Mouse (Mus musculus) layer of hippocampus, postnatal 25 days (tissue): Measurements from ENCODE around the gene Rnase2b. TPM values are rescaled to one million over a fixed set of nuclear protein-coding genes. Genes with fewer than 3 reads are reported as not detected.
"Not testable (repeated sequence)": the region's sequence is repeated elsewhere in the genome, so short reads cannot be mapped to it uniquely, and the experiment has no call there.

Experiments used
- DNase-seq, 2 experiments: peaks; one replicate each; pipeline ENCODE4 v3.0.0; 2022; ENCODE audit warnings: mixed read lengths in 2 of 2, low spot score in 1 of 2; ENCODE audit errors: extremely low spot score in 1 of 2
- total RNA-seq, 2 experiments: library from RNA; stranded (reverse); gene quantifications; 2 replicates each; pipeline ENCODE4 v1.2.3; 2021

Gene Rnase2b
- total RNA-seq, 2 experiments from 2014 or later, result 0.37 TPM; not detected in 1

- peak in 1 of 2 experiments; percentile 3 for DNase-seq
These were observed 11.7 kb upstream of the Rnase2b start for GRCm38 (mm10) chr14:51150206-51150831.

- peak in 1 of 2 experiments; percentile 3 for DNase-seq
These were observed 9.7 kb upstream of the Rnase2b start for GRCm38 (mm10) chr14:51152249-51152870.

GRCm38 (mm10) chr14:51156056-51156735, 5.9 kb upstream of the Rnase2b start:
- no peak for DNase-seq

- DNase-seq, result no peak
These were observed 5.4 kb upstream of the Rnase2b start for GRCm38 (mm10) chr14:51156736-51157068.

- no peak for DNase-seq
These were observed 5.0 kb upstream of the Rnase2b start for GRCm38 (mm10) chr14:51157072-51157471.

GRCm38 (mm10) chr14:51163323-51163722, 1.3 kb downstream of the Rnase2b start:
- DNase-seq, result not testable (repeated sequence)

- no peak for DNase-seq
These were observed 3.4 kb downstream of the Rnase2b start for GRCm38 (mm10) chr14:51165435-51165834.

- no peak for DNase-seq
These were observed 4.0 kb downstream of the Rnase2b start for GRCm38 (mm10) chr14:51166068-51166467.

GRCm38 (mm10) chr14:51172095-51172865, 10.2 kb downstream of the Rnase2b start:
- peak in 1 of 2 experiments; percentile 45 for DNase-seq

GRCm38 (mm10) chr14:51172947-51173346, 10.9 kb downstream of the Rnase2b start:
- peak; percentile 8 to 23 for DNase-seq

- no peak for DNase-seq
These were observed 11.8 kb downstream of the Rnase2b start for GRCm38 (mm10) chr14:51173843-51174242.

- DNase-seq, result not testable (repeated sequence)
These were observed 19.0 kb downstream of the Rnase2b start for GRCm38 (mm10) chr14:51181051-51181450.

GRCm38 (mm10) chr14:51195681-51196080, 33.6 kb downstream of the Rnase2b start:
- DNase-seq, result no peak

- no peak for DNase-seq
These were observed 37.3 kb downstream of the Rnase2b start, which contains the start of gene Ang2 for GRCm38 (mm10) chr14:51199098-51200023. Ang2 (minus strand) TSS chr14:51199148.

- no peak for DNase-seq
These were observed 38.0 kb downstream of the Rnase2b start for GRCm38 (mm10) chr14:51200054-51200453.

GRCm38 (mm10) chr14:51200466-51200865, 38.4 kb downstream of the Rnase2b start:
- DNase-seq, result no peak

GRCm38 (mm10) chr14:51203115-51203514, 41.1 kb downstream of the Rnase2b start, which contains the start of gene Ear14:
Ear14 (plus strand) TSS chr14:51203391.
- DNase-seq, result no peak
